Mouse (Mus musculus): ENCODE results near the gene Mycn. TPM values are rescaled to one million over a fixed set of nuclear protein-coding genes. Genes with fewer than 3 reads are reported as not detected.

Mycn gene
- polyA plus RNA-seq, 1 experiment: 0.06 TPM

- TF ChIP-seq MYOD1 (IDR thresholded peaks at IDR 0.05; ENCODE audit: control insufficient read depth, insufficient read length, low read depth) (no peak), CTCF (IDR thresholded peaks at IDR 0.05; ENCODE audit: control insufficient read depth, insufficient read depth, insufficient read length) (no peak), MYOG (IDR thresholded peaks at IDR 0.05; ENCODE audit: control insufficient read depth, extremely low read depth, insufficient read length) (no peak), USF1 (IDR thresholded peaks at IDR 0.05; ENCODE audit: low read depth) (no peak), CEBPB (IDR thresholded peaks at IDR 0.05; ENCODE audit: low read depth) (no peak), MAX (IDR thresholded peaks at IDR 0.05) (no peak), FOSL1 (IDR thresholded peaks at IDR 0.05; ENCODE audit: insufficient read depth, low read length, poor library complexity, severe bottlenecking) (no peak)
- Histone ChIP-seq H3K4me3 (ENCODE audit: insufficient read depth, poor library complexity, severe bottlenecking) (no peak overlapping the region), H3ac (ENCODE audit: control insufficient read depth, insufficient read length, low read depth) (no peak overlapping the region)
Measured at GRCm38 (mm10) chr12:12938361-12938760, 3.4 kb downstream of the Mycn start.

GRCm38 (mm10) chr12:12937746-12938145, 4.0 kb downstream of the Mycn start:
- TF ChIP-seq CEBPB (IDR thresholded peaks at IDR 0.05; ENCODE audit: low read depth): no peak
- TF ChIP-seq CTCF (IDR thresholded peaks at IDR 0.05; ENCODE audit: control insufficient read depth, insufficient read depth, insufficient read length): no peak
- TF ChIP-seq USF1 (IDR thresholded peaks at IDR 0.05; ENCODE audit: low read depth): no peak
- TF ChIP-seq MYOD1 (IDR thresholded peaks at IDR 0.05; ENCODE audit: control insufficient read depth, insufficient read length, low read depth): no peak
- no peak overlapping the region for H3K4me3 ChIP-seq (ENCODE audit: insufficient read depth, poor library complexity, severe bottlenecking)
- no peaks in the 10 kb centered on the region for H3K36me3 ChIP-seq (ENCODE audit: control insufficient read depth, insufficient read depth)
- H3ac ChIP-seq (ENCODE audit: control insufficient read depth, insufficient read length, low read depth): no peak overlapping the region
- peaks cover 16% of the 10 kb centered on the region for H3K27me3 ChIP-seq (ENCODE audit: control insufficient read depth, insufficient read depth, insufficient read length)
- no peaks in the 10 kb centered on the region for H3K79me3 ChIP-seq (ENCODE audit: low read depth)
- H3K79me2 ChIP-seq (ENCODE audit: control insufficient read depth, insufficient read depth): no peaks in the 10 kb centered on the region

More at GRCm38 (mm10) chr12:12938361-12938760, 3.4 kb downstream of the Mycn start:
- Histone ChIP-seq H3K36me3 (ENCODE audit: control insufficient read depth, insufficient read depth) (no peaks in the 10 kb centered on the region), H3K79me3 (ENCODE audit: low read depth) (no peaks in the 10 kb centered on the region), H3K27me3 (ENCODE audit: control insufficient read depth, insufficient read depth, insufficient read length) (peaks cover 16% of the 10 kb centered on the region), H3K79me2 (ENCODE audit: control insufficient read depth, insufficient read depth) (no peaks in the 10 kb centered on the region)

GRCm38 (mm10) chr12:12937088-12937487, 4.6 kb downstream of the Mycn start:
- H3K27me3 ChIP-seq (ENCODE audit: control insufficient read depth, insufficient read depth, insufficient read length): peaks cover 16% of the 10 kb centered on the region
- H3K79me2 ChIP-seq (ENCODE audit: control insufficient read depth, insufficient read depth): no peaks in the 10 kb centered on the region
- no peaks in the 10 kb centered on the region for H3K36me3 ChIP-seq (ENCODE audit: control insufficient read depth, insufficient read depth)
- TF ChIP-seq MYOG (IDR thresholded peaks at IDR 0.05; ENCODE audit: control insufficient read depth, extremely low read depth, insufficient read length) (no peak), CEBPB (IDR thresholded peaks at IDR 0.05; ENCODE audit: low read depth) (no peak), MAX (IDR thresholded peaks at IDR 0.05) (no peak), USF1 (IDR thresholded peaks at IDR 0.05; ENCODE audit: low read depth) (no peak), CTCF (IDR thresholded peaks at IDR 0.05; ENCODE audit: control insufficient read depth, insufficient read depth, insufficient read length) (no peak), MYOD1 (IDR thresholded peaks at IDR 0.05; ENCODE audit: control insufficient read depth, insufficient read length, low read depth) (no peak), FOSL1 (IDR thresholded peaks at IDR 0.05; ENCODE audit: insufficient read depth, low read length, poor library complexity, severe bottlenecking) (no peak)
- no peak overlapping the region for H3ac ChIP-seq (ENCODE audit: control insufficient read depth, insufficient read length, low read depth)
- H3K79me3 ChIP-seq (ENCODE audit: low read depth): no peaks in the 10 kb centered on the region
- H3K4me3 ChIP-seq (ENCODE audit: insufficient read depth, poor library complexity, severe bottlenecking): no peak overlapping the region

DNA sequence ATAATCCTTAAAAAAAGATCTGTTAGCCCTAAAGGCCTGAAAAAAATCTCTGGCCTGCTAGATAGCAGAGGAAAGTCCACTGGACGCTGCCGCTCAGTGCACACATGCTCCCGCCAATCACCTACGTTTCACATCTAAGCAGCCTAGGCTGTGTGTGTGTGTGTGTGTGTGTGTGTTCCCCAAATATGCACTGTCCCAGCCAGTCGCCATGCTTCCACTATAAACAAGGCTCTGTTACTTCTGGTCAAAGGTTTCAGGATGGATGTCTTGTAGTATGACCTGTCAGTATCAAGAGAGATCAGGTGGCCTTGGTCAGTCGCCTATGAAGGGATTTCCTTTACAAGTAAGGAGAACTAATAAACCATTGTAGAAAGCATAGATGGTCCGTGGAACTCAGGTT, 9.5 kb downstream of the Mycn start:
- Histone ChIP-seq H3K4me3 (ENCODE audit: insufficient read depth, poor library complexity, severe bottlenecking) (no peak overlapping the region), H3K27me3 (ENCODE audit: control insufficient read depth, insufficient read depth, insufficient read length) (no peaks in the 10 kb centered on the region), H3K36me3 (ENCODE audit: control insufficient read depth, insufficient read depth) (no peaks in the 10 kb centered on the region), H3ac (ENCODE audit: control insufficient read depth, insufficient read length, low read depth) (no peak overlapping the region), H3K79me2 (ENCODE audit: control insufficient read depth, insufficient read depth) (no peaks in the 10 kb centered on the region), H3K79me3 (ENCODE audit: low read depth) (no peaks in the 10 kb centered on the region)
- TF ChIP-seq FOSL1 (IDR thresholded peaks at IDR 0.05; ENCODE audit: insufficient read depth, low read length, poor library complexity, severe bottlenecking) (no peak), USF1 (IDR thresholded peaks at IDR 0.05; ENCODE audit: low read depth) (no peak), MYOG (IDR thresholded peaks at IDR 0.05; ENCODE audit: control insufficient read depth, extremely low read depth, insufficient read length) (no peak), MAX (IDR thresholded peaks at IDR 0.05) (no peak), CTCF (IDR thresholded peaks at IDR 0.05; ENCODE audit: control insufficient read depth, insufficient read depth, insufficient read length) (no peak), MYOD1 (IDR thresholded peaks at IDR 0.05; ENCODE audit: control insufficient read depth, insufficient read length, low read depth) (no peak), CEBPB (IDR thresholded peaks at IDR 0.05; ENCODE audit: low read depth) (no peak)

DNA sequence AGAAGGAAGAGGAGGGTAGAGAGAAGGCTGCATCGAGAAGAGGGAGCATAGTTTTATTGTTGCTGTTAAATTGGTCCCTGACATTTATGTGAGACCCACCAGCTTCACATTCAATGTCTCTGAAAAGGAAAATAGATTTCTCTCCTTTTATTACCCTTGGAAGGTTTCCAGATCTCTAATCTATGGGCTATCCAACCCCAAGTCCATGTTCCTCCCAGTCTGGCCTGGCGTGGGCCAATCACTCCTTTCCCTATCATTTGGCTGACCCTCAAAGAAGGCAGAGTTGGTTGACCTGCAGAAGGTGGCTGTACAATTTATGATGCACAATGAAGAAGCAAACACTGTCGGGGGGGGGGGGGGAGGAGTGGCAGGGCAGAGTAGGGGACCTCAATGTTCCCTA, 13.5 kb downstream of the Mycn start:
- TF ChIP-seq MYOG (IDR thresholded peaks at IDR 0.05; ENCODE audit: control insufficient read depth, extremely low read depth, insufficient read length): no peak
- no peak for TF ChIP-seq FOSL1 (IDR thresholded peaks at IDR 0.05; ENCODE audit: insufficient read depth, low read length, poor library complexity, severe bottlenecking)
- no peak for TF ChIP-seq CEBPB (IDR thresholded peaks at IDR 0.05; ENCODE audit: low read depth)
- TF ChIP-seq MYOD1 (IDR thresholded peaks at IDR 0.05; ENCODE audit: control insufficient read depth, insufficient read length, low read depth): no peak
- no peak for TF ChIP-seq MAX (IDR thresholded peaks at IDR 0.05)
- TF ChIP-seq USF1 (IDR thresholded peaks at IDR 0.05; ENCODE audit: low read depth): no peak
- TF ChIP-seq CTCF (IDR thresholded peaks at IDR 0.05; ENCODE audit: control insufficient read depth, insufficient read depth, insufficient read length): no peak
- Histone ChIP-seq H3K4me3 (ENCODE audit: insufficient read depth, poor library complexity, severe bottlenecking) (no peak overlapping the region), H3K79me3 (ENCODE audit: low read depth) (no peaks in the 10 kb centered on the region), H3K79me2 (ENCODE audit: control insufficient read depth, insufficient read depth) (no peaks in the 10 kb centered on the region), H3K36me3 (ENCODE audit: control insufficient read depth, insufficient read depth) (no peaks in the 10 kb centered on the region), H3K27me3 (ENCODE audit: control insufficient read depth, insufficient read depth, insufficient read length) (no peaks in the 10 kb centered on the region), H3ac (ENCODE audit: control insufficient read depth, insufficient read length, low read depth) (no peak overlapping the region)

- H3K4me3 ChIP-seq (ENCODE audit: insufficient read depth, poor library complexity, severe bottlenecking): no peak overlapping the region
- H3K36me3 ChIP-seq (ENCODE audit: control insufficient read depth, insufficient read depth): no peaks in the 10 kb centered on the region
- no peak overlapping the region for H3ac ChIP-seq (ENCODE audit: control insufficient read depth, insufficient read length, low read depth)
- TF ChIP-seq CTCF (IDR thresholded peaks at IDR 0.05; ENCODE audit: control insufficient read depth, insufficient read depth, insufficient read length) (no peak), FOSL1 (IDR thresholded peaks at IDR 0.05; ENCODE audit: insufficient read depth, low read length, poor library complexity, severe bottlenecking) (no peak), USF1 (IDR thresholded peaks at IDR 0.05; ENCODE audit: low read depth) (no peak), MYOD1 (IDR thresholded peaks at IDR 0.05; ENCODE audit: control insufficient read depth, insufficient read length, low read depth) (no peak), MAX (IDR thresholded peaks at IDR 0.05) (no peak), CEBPB (IDR thresholded peaks at IDR 0.05; ENCODE audit: low read depth) (no peak), MYOG (IDR thresholded peaks at IDR 0.05; ENCODE audit: control insufficient read depth, extremely low read depth, insufficient read length) (no peak)
- no peaks in the 10 kb centered on the region for H3K79me3 ChIP-seq (ENCODE audit: low read depth)
- H3K79me2 ChIP-seq (ENCODE audit: control insufficient read depth, insufficient read depth): no peaks in the 10 kb centered on the region
- no peaks in the 10 kb centered on the region for H3K27me3 ChIP-seq (ENCODE audit: control insufficient read depth, insufficient read depth, insufficient read length)
Measured at GRCm38 (mm10) chr12:12926975-12927527, 14.7 kb downstream of the Mycn start.
